Mouse (Mus musculus) embryonic fibroblast, embryonic 13.5 days (primary cell): ENCODE results near the gene Rasal2. TPM values are rescaled to one million over a fixed set of nuclear protein-coding genes. Genes with fewer than 3 reads are reported as not detected.

Experiments used
- H3K27ac ChIP-seq: 2 replicates; pipeline ENCODE4 v1.5.1; 2012; ENCODE audit warnings: low read length, control low read depth, inconsistent platforms; ENCODE audit not compliant: insufficient read depth
- H3K4me1 ChIP-seq: 2 replicates; pipeline ENCODE4 v1.6.1; 2011; ENCODE audit warnings: low read length; ENCODE audit not compliant: control insufficient read depth, insufficient read depth
- H3K4me3 ChIP-seq: 2 replicates; pipeline ENCODE4 v1.5.1; 2011; ENCODE audit warnings: mild to moderate bottlenecking, control low read depth, low read length; ENCODE audit not compliant: insufficient read depth
- CTCF ChIP-seq: IDR thresholded peaks from 2 replicates; pipeline ENCODE4 v1.5.1; 2011; ENCODE audit warnings: mild to moderate bottlenecking, control low read depth, low read length, moderate library complexity, borderline replicate concordance; ENCODE audit not compliant: insufficient read depth
- POLR2A ChIP-seq: IDR thresholded peaks from 2 replicates; pipeline ENCODE4 v1.6.1; 2011; ENCODE audit warnings: low read depth, mild to moderate bottlenecking, control low read depth, low read length, moderate library complexity
- polyA plus RNA-seq: library from polyadenylated mRNA; stranded (reverse); fragments of >200 nt; gene quantifications from 2 replicates; pipeline ENCODE4 v1.2.4, GENCODE M21; 2011; ENCODE audit warnings: low read depth; ENCODE audit not compliant: missing spikeins, insufficient read length

The Rasal2 gene
- polyA plus RNA-seq, 1 experiment, result 20.1 TPM

GRCm38 (mm10) chr1:157178988-157179764 is 233.2 kb downstream of the Rasal2 start:
- no peak overlapping the region for H3K4me3 ChIP-seq
- no peak for TF ChIP-seq POLR2A
- H3K27ac ChIP-seq, result no peak overlapping the region
- H3K4me1 ChIP-seq, result no peaks in the 10 kb centered on the region

GRCm38 (mm10) chr1:157169292-157169691 is 243.1 kb downstream of the Rasal2 start:
- no peaks in the 10 kb centered on the region for H3K4me1 ChIP-seq
- no peak overlapping the region for H3K27ac ChIP-seq
- no peak for TF ChIP-seq CTCF
- no peak for TF ChIP-seq POLR2A
- no peak overlapping the region for H3K4me3 ChIP-seq

- Histone ChIP-seq H3K4me3 (no peak overlapping the region), H3K27ac (no peak overlapping the region), H3K4me1 (no peaks in the 10 kb centered on the region)
- no peak for TF ChIP-seq POLR2A
- TF ChIP-seq CTCF, result no peak
Measured at GRCm38 (mm10) chr1:157168891-157169290, 243.5 kb downstream of the Rasal2 start.

GRCm38 (mm10) chr1:157153781-157154180 is 258.6 kb downstream of the Rasal2 start:
- H3K4me3 ChIP-seq, result no peak overlapping the region
- H3K4me1 ChIP-seq, result no peaks in the 10 kb centered on the region
- H3K27ac ChIP-seq, result no peak overlapping the region
- no peak for TF ChIP-seq POLR2A
- TF ChIP-seq CTCF, result no peak

- H3K4me1 ChIP-seq, result no peaks in the 10 kb centered on the region
- H3K4me3 ChIP-seq, result no peak overlapping the region
- no peak overlapping the region for H3K27ac ChIP-seq
- no peak for TF ChIP-seq POLR2A
- TF ChIP-seq CTCF, result no peak
Measured at GRCm38 (mm10) chr1:157150107-157150506, 262.3 kb downstream of the Rasal2 start.

- Histone ChIP-seq H3K4me1 (no peaks in the 10 kb centered on the region), H3K4me3 (no peak overlapping the region), H3K27ac (no peak overlapping the region)
- no peak for TF ChIP-seq CTCF
- TF ChIP-seq POLR2A, result no peak
Measured at GRCm38 (mm10) chr1:157144621-157145020, 267.8 kb downstream of the Rasal2 start.

- Histone ChIP-seq H3K4me3 (no peak overlapping the region), H3K4me1 (no peaks in the 10 kb centered on the region)
- no peak for TF ChIP-seq CTCF
- no peak for TF ChIP-seq POLR2A
Measured at GRCm38 (mm10) chr1:157143326-157143932, 269.0 kb downstream of the Rasal2 start.

GRCm38 (mm10) chr1:157141014-157141413 is 271.4 kb downstream of the Rasal2 start:
- Histone ChIP-seq H3K27ac (no peak overlapping the region), H3K4me3 (no peak overlapping the region), H3K4me1 (no peaks in the 10 kb centered on the region)
- TF ChIP-seq POLR2A (no peak), CTCF (no peak)

More at GRCm38 (mm10) chr1:157143326-157143932, 269.0 kb downstream of the Rasal2 start:
- H3K27ac ChIP-seq, result no peak overlapping the region

GRCm38 (mm10) chr1:157137854-157138241 is 274.5 kb downstream of the Rasal2 start:
- TF ChIP-seq POLR2A (no peak), CTCF (no peak)
- Histone ChIP-seq H3K4me3 (no peak overlapping the region), H3K27ac (no peak overlapping the region), H3K4me1 (no peaks in the 10 kb centered on the region)

GRCm38 (mm10) chr1:157137132-157137853 is 275.1 kb downstream of the Rasal2 start:
- no peak overlapping the region for H3K4me3 ChIP-seq
- TF ChIP-seq CTCF, result no peak
- no peak for TF ChIP-seq POLR2A
- no peaks in the 10 kb centered on the region for H3K4me1 ChIP-seq
- H3K27ac ChIP-seq, result no peak overlapping the region
